Mouse (Mus musculus) midbrain, embryonic 15.5 days (tissue): ENCODE measurements at regions not wholly inside any gene's neighbourhood (a gene's known extent, or its start where the extent isn't known, plus 50 kb on each side); places are given as distances from the start of the nearest gene placed in this dataset.
A peak's percentile ranks its signal among the peaks of the same experiment; 100 is the strongest.

Experiments used
- ATAC-seq: fragments of 200-750 bp; cut with Nextera tagmentation; replicated peaks from 2 replicates; pipeline ENCODE4 v1.8.0; 2017; ENCODE audit warnings: moderate TSS enrichment
- H3K27ac ChIP-seq: fragments of 300-500 bp; sonication (generic); 2 replicates; pipeline ENCODE4 v1.5.1; 2015; ENCODE audit warnings: mild to moderate bottlenecking, inconsistent platforms
- H3K27me3 ChIP-seq: fragments of 300-500 bp; sonication (generic); replicated peaks from 2 replicates; pipeline ENCODE4 v1.6.1; 2015; ENCODE audit warnings: inconsistent platforms
- H3K36me3 ChIP-seq: fragments of 300-500 bp; sonication (generic); replicated peaks from 2 replicates; pipeline ENCODE4 v1.6.1; 2015; ENCODE audit warnings: inconsistent platforms
- H3K4me1 ChIP-seq: fragments of 300-500 bp; sonication (generic); 2 replicates; pipeline ENCODE4 v1.6.1; 2015; ENCODE audit warnings: inconsistent platforms
- H3K4me2 ChIP-seq: fragments of 300-500 bp; sonication (generic); 2 replicates; pipeline ENCODE4 v1.6.1; 2015; ENCODE audit warnings: inconsistent platforms, mild to moderate bottlenecking, moderate library complexity
- H3K4me3 ChIP-seq: fragments of 300-500 bp; sonication (generic); 2 replicates; pipeline ENCODE4 v1.5.1; 2015; ENCODE audit warnings: mild to moderate bottlenecking, inconsistent platforms
- H3K9ac ChIP-seq: fragments of 300-500 bp; sonication (generic); 2 replicates; pipeline ENCODE4 v1.6.1; 2015; ENCODE audit warnings: mild to moderate bottlenecking, inconsistent platforms
- H3K9me3 ChIP-seq: fragments of 300-500 bp; sonication (generic); 2 replicates; pipeline ENCODE4 v1.6.1; 2016; ENCODE audit warnings: inconsistent platforms
- WGBS: fragments of 180-500 bp; shearing (Covaris S2); methylation state at CpG from one replicate; pipeline ENCODE4 v1.1.7; 2015; ENCODE audit warnings: mixed read lengths; 5-methylcytosine and 5-hydroxymethylcytosine counted together

GRCm38 (mm10) chr3:37968654-37969053 lies 244.4 kb upstream of the Gm5148 start:
- no peak for ATAC-seq
- H3K9ac ChIP-seq = no peak overlapping the region
- no peak overlapping the region for H3K4me2 ChIP-seq
- no peaks in the 10 kb centered on the region for H3K9me3 ChIP-seq
- no peaks in the 10 kb centered on the region for H3K27me3 ChIP-seq
- no peaks in the 10 kb centered on the region for H3K4me1 ChIP-seq
- H3K36me3 ChIP-seq = no peaks in the 10 kb centered on the region
- H3K4me3 ChIP-seq = no peak overlapping the region
- H3K27ac ChIP-seq = no peak overlapping the region

DNA sequence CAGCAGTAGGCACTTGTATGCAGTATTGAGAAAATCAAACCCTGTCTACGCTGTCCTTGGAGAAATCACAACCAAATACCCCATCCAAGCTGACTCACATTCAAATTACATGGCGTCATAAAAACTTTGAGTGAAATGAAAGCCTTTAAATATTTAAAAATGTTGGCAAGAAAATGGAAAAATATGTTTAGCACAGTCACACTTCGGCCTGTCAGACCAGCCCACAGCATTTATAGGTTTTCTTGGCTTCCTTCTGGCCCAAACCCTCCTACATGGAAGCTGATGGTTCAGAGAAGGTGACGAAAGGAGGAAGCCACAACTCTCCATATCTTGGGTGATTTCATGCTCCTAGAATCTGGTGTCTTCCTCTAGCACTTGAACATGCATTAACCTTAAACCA lies 240.9 kb upstream of the Gm5148 start:
- no peaks in the 10 kb centered on the region for H3K36me3 ChIP-seq

GRCm38 (mm10) chr3:37964083-37964482 lies 239.8 kb upstream of the Gm5148 start:
- Histone ChIP-seq H3K4me3 (no peak overlapping the region), H3K27ac (no peak overlapping the region), H3K27me3 (no peaks in the 10 kb centered on the region), H3K9me3 (no peaks in the 10 kb centered on the region), H3K9ac (no peak overlapping the region), H3K4me2 (no peak overlapping the region), H3K4me1 (no peaks in the 10 kb centered on the region), H3K36me3 (no peaks in the 10 kb centered on the region)
- no peak for ATAC-seq
- 80% methylated on average over 5 of the region's 5 CpGs for WGBS

More for the DNA sequence above, 240.9 kb upstream of the Gm5148 start:
- H3K9me3 ChIP-seq = no peaks in the 10 kb centered on the region
- H3K9ac ChIP-seq = no peak overlapping the region
- no peak overlapping the region for H3K27ac ChIP-seq
- 95% methylated on average over 4 of the region's 4 CpGs for WGBS
- no peak overlapping the region for H3K4me2 ChIP-seq
- H3K4me1 ChIP-seq = no peaks in the 10 kb centered on the region
- no peak overlapping the region for H3K4me3 ChIP-seq
- no peaks in the 10 kb centered on the region for H3K27me3 ChIP-seq
- no peak for ATAC-seq

DNA sequence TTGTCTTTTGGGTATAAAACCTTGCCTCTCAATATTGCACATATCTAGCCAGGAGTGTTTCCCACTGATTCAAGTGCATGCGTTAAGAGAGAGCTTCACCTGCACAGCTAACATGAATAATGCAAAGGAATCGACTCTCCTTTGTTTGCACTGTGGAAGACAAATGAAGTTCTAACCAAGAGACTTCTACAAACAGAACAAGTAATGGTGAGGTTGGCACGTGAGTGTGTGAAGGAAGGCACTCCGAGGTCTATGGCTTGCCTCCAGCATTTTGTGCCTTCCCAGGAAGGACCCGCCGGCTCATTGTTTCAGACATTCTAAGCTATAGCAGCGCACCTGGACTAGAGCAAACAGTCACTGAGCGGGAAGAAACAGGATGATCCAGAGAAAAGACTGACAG lies 238.5 kb upstream of the Gm5148 start:
- no peaks in the 10 kb centered on the region for H3K4me1 ChIP-seq
- peak; percentile 75 for ATAC-seq
- 73% methylated on average over 8 of the region's 8 CpGs for WGBS
- no peaks in the 10 kb centered on the region for H3K36me3 ChIP-seq
- H3K9ac ChIP-seq = no peak overlapping the region
- H3K9me3 ChIP-seq = no peaks in the 10 kb centered on the region
- H3K27ac ChIP-seq = 0 out of 2 replicates have a peak overlapping the region, but pooled peaks have one; percentile 6
- H3K27me3 ChIP-seq = no peaks in the 10 kb centered on the region
- no peak overlapping the region for H3K4me3 ChIP-seq
- no peak overlapping the region for H3K4me2 ChIP-seq

DNA sequence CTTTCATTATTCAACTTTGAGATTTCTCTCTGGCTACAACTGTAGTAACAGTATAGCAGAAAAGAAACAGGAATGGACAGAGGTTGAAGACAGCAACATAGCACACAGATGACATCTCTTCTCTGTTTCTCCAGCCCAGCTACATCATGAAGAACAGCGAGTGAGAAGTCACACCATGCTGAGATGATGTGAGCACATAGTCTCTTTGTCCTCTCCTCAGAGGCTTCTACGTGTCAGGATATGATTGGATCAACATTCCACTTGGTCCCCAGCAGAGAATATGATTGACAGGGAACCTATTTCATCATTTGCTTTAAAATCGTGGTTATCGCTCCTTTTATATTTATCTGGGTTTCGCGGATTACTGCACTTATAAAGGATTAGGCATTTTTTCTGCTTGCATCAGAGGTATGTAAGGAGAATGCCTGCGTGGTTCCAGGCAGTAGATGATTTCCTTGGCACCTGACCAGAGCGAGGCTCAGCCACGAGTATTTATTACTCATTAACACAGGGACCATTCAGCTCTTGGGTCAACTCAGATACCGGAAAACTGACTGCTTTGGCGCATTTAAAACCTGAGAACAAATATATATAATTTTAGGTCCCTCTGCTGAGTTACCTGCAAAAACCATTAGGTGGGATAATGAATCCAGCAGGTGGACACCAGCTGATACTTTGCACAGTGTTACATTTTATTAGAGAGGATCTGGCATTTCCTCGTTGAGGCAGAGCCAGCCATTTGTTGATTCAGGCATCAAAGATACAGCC lies 237.9 kb upstream of the Gm5148 start:
- Histone ChIP-seq H3K9ac (no peak overlapping the region), H3K36me3 (no peaks in the 10 kb centered on the region), H3K27me3 (no peaks in the 10 kb centered on the region), H3K27ac (0 out of 2 replicates have a peak overlapping the region, but pooled peaks have one; percentile 6), H3K4me2 (no peak overlapping the region), H3K9me3 (no peaks in the 10 kb centered on the region), H3K4me3 (no peak overlapping the region), H3K4me1 (no peaks in the 10 kb centered on the region)
- peak; percentile 65; the same call in 1 of the 2 replicates for ATAC-seq
- 66% methylated on average over 12 of the region's 12 CpGs for WGBS

- Histone ChIP-seq H3K9me3 (no peaks in the 10 kb centered on the region), H3K4me2 (no peak overlapping the region), H3K36me3 (no peaks in the 10 kb centered on the region), H3K27ac (no peak overlapping the region), H3K4me3 (no peak overlapping the region), H3K4me1 (no peaks in the 10 kb centered on the region), H3K27me3 (no peaks in the 10 kb centered on the region), H3K9ac (no peak overlapping the region)
- WGBS = 69% methylated on average over 6 of the region's 6 CpGs
- no peak for ATAC-seq
Observed at GRCm38 (mm10) chr3:37958361-37958978, 234.2 kb upstream of the Gm5148 start.

- no peak for ATAC-seq
- no peak overlapping the region for H3K27ac ChIP-seq
- H3K36me3 ChIP-seq = no peaks in the 10 kb centered on the region
- H3K4me2 ChIP-seq = no peak overlapping the region
- H3K9me3 ChIP-seq = no peaks in the 10 kb centered on the region
- 93% methylated on average over 6 of the region's 6 CpGs for WGBS
- no peak overlapping the region for H3K9ac ChIP-seq
- H3K27me3 ChIP-seq = no peaks in the 10 kb centered on the region
- no peak overlapping the region for H3K4me3 ChIP-seq
- H3K4me1 ChIP-seq = no peaks in the 10 kb centered on the region
Observed at GRCm38 (mm10) chr3:37956543-37956942, 232.3 kb upstream of the Gm5148 start.

DNA sequence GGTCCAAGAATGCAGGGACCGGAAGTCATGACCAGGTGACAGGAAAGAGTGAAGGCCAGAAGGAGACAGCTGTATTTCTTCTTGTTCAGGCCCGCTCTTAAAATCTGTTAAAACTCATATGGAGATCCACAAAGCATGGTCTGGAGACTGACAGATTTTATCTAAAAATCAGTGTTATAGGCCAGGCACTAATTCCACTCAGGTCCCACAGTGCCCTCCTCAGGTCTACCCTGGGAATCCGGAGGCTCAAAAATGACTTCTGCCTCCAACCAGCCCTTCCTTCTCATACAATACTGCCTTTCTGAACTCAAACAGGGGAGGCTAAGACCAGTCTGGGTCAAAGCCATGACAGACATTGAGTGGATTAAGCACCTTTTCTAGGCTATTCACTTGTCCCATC lies 228.6 kb upstream of the Gm5148 start:
- 65% methylated on average over 3 of the region's 3 CpGs for WGBS
- no peak overlapping the region for H3K9ac ChIP-seq
- ATAC-seq = no peak
- H3K9me3 ChIP-seq = no peaks in the 10 kb centered on the region
- no peaks in the 10 kb centered on the region for H3K36me3 ChIP-seq
- no peaks in the 10 kb centered on the region for H3K27me3 ChIP-seq
- no peaks in the 10 kb centered on the region for H3K4me1 ChIP-seq
- no peak overlapping the region for H3K27ac ChIP-seq
- no peak overlapping the region for H3K4me3 ChIP-seq
- H3K4me2 ChIP-seq = no peak overlapping the region

DNA sequence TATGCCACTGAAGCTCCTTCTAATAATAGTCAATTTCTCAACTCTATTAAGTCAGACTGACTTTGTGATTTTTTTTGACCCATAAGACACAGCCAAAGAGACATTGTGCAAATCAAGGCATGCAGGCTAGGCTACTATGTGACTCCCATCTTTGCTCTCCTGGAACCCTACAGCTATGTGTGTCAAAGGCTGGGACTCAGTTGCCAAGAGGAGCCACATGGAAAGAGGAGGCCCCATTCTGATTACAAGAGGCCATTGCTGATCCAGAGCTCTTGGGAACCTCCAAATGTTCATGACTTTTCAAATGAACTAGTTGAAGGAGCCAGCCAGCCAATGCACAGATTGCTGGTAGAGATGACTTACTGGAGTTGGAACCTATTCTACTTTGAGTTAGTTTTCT lies 228.0 kb upstream of the Gm5148 start:
- Histone ChIP-seq H3K9me3 (no peaks in the 10 kb centered on the region), H3K4me3 (no peak overlapping the region), H3K27me3 (no peaks in the 10 kb centered on the region), H3K4me1 (no peaks in the 10 kb centered on the region), H3K4me2 (no peak overlapping the region), H3K9ac (no peak overlapping the region), H3K27ac (no peak overlapping the region), H3K36me3 (no peaks in the 10 kb centered on the region)
- ATAC-seq = no peak

DNA sequence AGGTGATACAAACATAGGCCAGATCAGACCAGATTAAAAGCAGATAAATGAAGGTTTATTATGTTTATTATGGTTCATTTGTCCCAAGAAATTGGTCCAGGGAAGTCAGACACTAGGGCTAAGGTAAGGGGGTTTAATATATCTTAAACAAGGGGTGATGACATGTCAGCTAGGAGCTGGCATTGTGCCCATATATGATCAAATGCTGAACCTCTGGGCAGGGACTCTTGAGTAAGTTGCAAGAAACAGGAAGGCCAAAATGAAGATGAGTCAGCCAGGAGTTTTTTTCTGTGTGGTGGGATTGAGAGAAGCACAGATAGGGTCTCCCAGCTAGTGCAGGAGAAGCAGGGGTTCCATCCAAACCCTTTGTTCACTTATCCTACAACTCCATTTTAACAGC lies 219.4 kb upstream of the Gm5148 start:
- Histone ChIP-seq H3K4me2 (no peak overlapping the region), H3K9me3 (no peaks in the 10 kb centered on the region), H3K9ac (no peak overlapping the region), H3K4me3 (no peak overlapping the region), H3K4me1 (no peaks in the 10 kb centered on the region), H3K27me3 (no peaks in the 10 kb centered on the region), H3K36me3 (no peaks in the 10 kb centered on the region), H3K27ac (no peak overlapping the region)
- ATAC-seq = no peak

DNA sequence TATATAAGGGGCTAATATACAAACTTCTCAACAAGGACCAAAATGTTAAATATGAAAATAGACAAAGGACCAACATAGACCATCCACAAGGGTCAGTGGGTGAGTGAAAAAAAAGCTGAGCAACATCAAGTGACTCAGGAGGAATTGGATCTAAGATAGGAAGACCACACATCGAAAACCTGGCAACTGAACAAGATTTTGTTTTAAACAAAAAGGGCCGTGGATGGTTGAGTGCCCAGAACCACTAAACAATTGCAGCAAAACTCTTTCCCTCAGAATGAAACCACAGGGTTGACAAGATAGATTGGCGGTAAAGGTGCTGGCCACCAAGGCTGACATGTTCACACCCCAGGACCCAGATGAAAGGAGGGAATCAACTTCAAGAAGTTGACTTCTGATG lies 215.7 kb upstream of the Gm5148 start:
- H3K4me1 ChIP-seq = no peaks in the 10 kb centered on the region
- H3K4me3 ChIP-seq = no peak overlapping the region
- no peak overlapping the region for H3K9ac ChIP-seq
- no peaks in the 10 kb centered on the region for H3K36me3 ChIP-seq
- no peak overlapping the region for H3K4me2 ChIP-seq
- no peak for ATAC-seq
- WGBS = 79% methylated on average over 3 of the region's 3 CpGs
- no peaks in the 10 kb centered on the region for H3K27me3 ChIP-seq
- no peaks in the 10 kb centered on the region for H3K9me3 ChIP-seq
- no peak overlapping the region for H3K27ac ChIP-seq

DNA sequence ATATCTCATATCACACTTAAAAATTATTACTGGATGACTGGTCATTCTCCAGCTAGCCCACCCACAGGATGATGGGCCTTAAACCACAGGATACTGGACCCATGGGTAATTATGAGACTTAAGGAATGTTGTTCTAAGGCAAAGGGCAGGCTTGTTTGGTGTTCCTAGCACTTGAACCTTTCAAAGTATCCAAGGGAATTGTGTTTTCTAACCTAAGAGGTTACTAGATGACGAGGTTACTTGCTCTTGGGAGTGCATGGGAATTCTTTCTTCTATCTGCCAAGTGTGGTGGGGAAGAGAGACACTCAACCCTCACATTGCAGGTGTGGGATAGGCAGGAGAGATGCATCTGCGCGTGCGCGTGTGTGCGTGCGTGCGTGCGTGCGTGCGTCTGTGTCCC lies 214.6 kb upstream of the Gm5148 start:
- Histone ChIP-seq H3K36me3 (no peaks in the 10 kb centered on the region), H3K9ac (no peak overlapping the region), H3K4me1 (no peaks in the 10 kb centered on the region), H3K4me2 (no peak overlapping the region), H3K27ac (no peak overlapping the region), H3K4me3 (no peak overlapping the region), H3K27me3 (no peaks in the 10 kb centered on the region), H3K9me3 (no peaks in the 10 kb centered on the region)
- ATAC-seq = no peak
- WGBS = 95% methylated on average over 11 of the region's 11 CpGs

- no peak for ATAC-seq
- Histone ChIP-seq H3K27me3 (no peaks in the 10 kb centered on the region), H3K4me1 (no peaks in the 10 kb centered on the region), H3K36me3 (no peaks in the 10 kb centered on the region), H3K9ac (no peak overlapping the region), H3K27ac (no peak overlapping the region), H3K4me2 (no peak overlapping the region), H3K4me3 (no peak overlapping the region), H3K9me3 (no peaks in the 10 kb centered on the region)
- WGBS = 51% methylated on average over 3 of the region's 3 CpGs
Observed at GRCm38 (mm10) chr3:37938284-37938596, 213.9 kb upstream of the Gm5148 start.
